Mouse (Mus musculus) heart, postnatal 0 days (tissue): ENCODE results near the gene Baz2a. TPM values are rescaled to one million over a fixed set of nuclear protein-coding genes. Genes with fewer than 3 reads are reported as not detected.

Experiments
- ATAC-seq: fragments of 200-750 bp; cut with Nextera tagmentation; 2 replicates; pipeline ENCODE4 v1.8.0; 2017; ENCODE audit warnings: low read depth, moderate number of reproducible peaks, moderate library complexity; ENCODE audit not compliant: insufficient read depth
- DNase-seq: peaks from one replicate; pipeline ENCODE4 v3.0.0-alpha.2; 2016; ENCODE audit warnings: low spot score
- H3K27ac ChIP-seq: fragments of 300-500 bp; sonication (generic); 2 replicates; pipeline ENCODE4 v1.5.1; 2014; ENCODE audit warnings: low read depth, mild to moderate bottlenecking
- H3K27me3 ChIP-seq: fragments of 300-500 bp; sonication (generic); 2 replicates; pipeline ENCODE4 v1.6.1; 2014; ENCODE audit warnings: low read length, mixed read lengths; ENCODE audit not compliant: control insufficient read depth, insufficient read depth
- H3K36me3 ChIP-seq: fragments of 300-500 bp; sonication (generic); replicated peaks from 2 replicates; pipeline ENCODE4 v1.6.1; 2014; ENCODE audit warnings: low read length, mixed read lengths; ENCODE audit not compliant: control insufficient read depth, insufficient read depth
- H3K4me1 ChIP-seq: fragments of 300-500 bp; sonication (generic); 2 replicates; pipeline ENCODE4 v1.6.1; 2014; ENCODE audit warnings: antibody characterized with exemption; ENCODE audit not compliant: control insufficient read depth, insufficient read depth
- H3K4me2 ChIP-seq: fragments of 300-500 bp; sonication (generic); 2 replicates; pipeline ENCODE4 v1.6.1; 2014; ENCODE audit warnings: low read depth, mild to moderate bottlenecking, low read length, moderate library complexity
- H3K4me3 ChIP-seq: fragments of 300-500 bp; sonication (generic); 2 replicates; pipeline ENCODE4 v1.5.1; 2014; ENCODE audit warnings: low read depth, low read length
- H3K9ac ChIP-seq: fragments of 300-500 bp; sonication (generic); replicated peaks from 2 replicates; pipeline ENCODE4 v1.6.1; 2014; ENCODE audit warnings: low read depth, low read length, mixed read lengths
- H3K9me3 ChIP-seq: fragments of 300-500 bp; sonication (generic); replicated peaks from 2 replicates; pipeline ENCODE4 v1.6.1; 2016; ENCODE audit warnings: low read length; ENCODE audit not compliant: control insufficient read depth
- CTCF ChIP-seq: IDR thresholded peaks from 2 replicates; pipeline ENCODE4 v1.5.1; 2016; ENCODE audit warnings: antibody characterized with exemption, control low read depth, low read depth
- EP300 ChIP-seq: IDR thresholded peaks from 2 replicates; pipeline ENCODE4 v1.6.1; 2016; ENCODE audit warnings: antibody characterized with exemption, low read depth
- WGBS: fragments of 180-500 bp; shearing (Covaris S2); extraction: QIAGEN DNeasy Blood & Tissue Kit; methylation state at CpG from one replicate; pipeline ENCODE4 v1.1.7; 2014; 5-methylcytosine and 5-hydroxymethylcytosine counted together
- polyA plus RNA-seq: library from polyadenylated mRNA; unstranded; fragments of >200 nt; fragmentation: Nextera tagmentation; extraction: Ambion mirVana; gene quantifications from 2 replicates; pipeline ENCODE4 v1.2.1, GENCODE M21; 2015
- total RNA-seq: library from RNA; depleted of rRNA; stranded (reverse); fragments of >200 nt; gene quantifications from 2 replicates; pipeline ENCODE4 v1.2.3, GENCODE M21; 2014; ENCODE audit warnings: low replicate concordance

Gene Baz2a
- total and polyA plus RNA-seq, 2 experiments from 2014 or later = 7.7 to 15.8 TPM

DNA sequence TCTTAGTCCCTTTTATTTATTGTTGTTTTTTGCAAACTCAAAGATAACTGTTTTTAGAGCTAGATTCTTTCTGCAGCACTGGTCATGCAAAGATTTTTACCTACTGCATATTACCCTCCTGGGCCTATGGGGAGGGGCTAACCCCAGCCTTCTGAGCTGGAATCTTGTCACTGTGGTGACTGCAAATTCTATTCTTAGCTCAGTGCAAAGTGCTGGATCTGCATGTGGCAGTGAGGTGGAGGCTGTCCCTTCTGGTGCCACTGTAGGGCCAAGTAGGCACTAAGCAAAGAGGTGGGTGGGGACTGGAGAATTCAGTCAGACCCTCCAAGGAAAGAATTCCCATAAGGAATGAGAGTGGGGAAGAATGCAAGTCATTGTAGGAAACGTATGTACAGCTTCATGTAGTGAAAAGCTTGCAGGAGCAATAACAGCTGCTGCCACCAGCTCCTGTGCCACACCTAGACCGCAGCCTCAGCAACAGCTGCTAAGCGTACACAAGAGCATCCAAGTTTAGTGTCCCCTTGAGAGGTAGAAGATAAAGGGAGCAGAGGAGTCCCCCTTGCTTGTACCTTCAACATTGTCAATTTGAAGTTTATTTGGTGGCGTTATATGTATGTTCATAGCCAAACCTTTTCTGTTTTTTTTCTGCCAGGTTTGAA lies 18.9 kb downstream of the Baz2a start:
- peaks cover 66% of the 10 kb centered on the region for H3K36me3 ChIP-seq
- H3K4me3 ChIP-seq = no peak overlapping the region
- H3K4me2 ChIP-seq = no peak overlapping the region
- 51% methylated on average over 4 of the region's 4 CpGs for WGBS
- DNase-seq (peak; percentile 69), ATAC-seq (peak; percentile 82)
- no peaks in the 10 kb centered on the region for H3K27me3 ChIP-seq
- no peaks in the 10 kb centered on the region for H3K9me3 ChIP-seq
- no peaks in the 10 kb centered on the region for H3K4me1 ChIP-seq
- H3K9ac ChIP-seq = no peak overlapping the region
- TF ChIP-seq EP300 = no peak
- no peak for TF ChIP-seq CTCF
- H3K27ac ChIP-seq = peak overlapping the region; percentile 58

DNA sequence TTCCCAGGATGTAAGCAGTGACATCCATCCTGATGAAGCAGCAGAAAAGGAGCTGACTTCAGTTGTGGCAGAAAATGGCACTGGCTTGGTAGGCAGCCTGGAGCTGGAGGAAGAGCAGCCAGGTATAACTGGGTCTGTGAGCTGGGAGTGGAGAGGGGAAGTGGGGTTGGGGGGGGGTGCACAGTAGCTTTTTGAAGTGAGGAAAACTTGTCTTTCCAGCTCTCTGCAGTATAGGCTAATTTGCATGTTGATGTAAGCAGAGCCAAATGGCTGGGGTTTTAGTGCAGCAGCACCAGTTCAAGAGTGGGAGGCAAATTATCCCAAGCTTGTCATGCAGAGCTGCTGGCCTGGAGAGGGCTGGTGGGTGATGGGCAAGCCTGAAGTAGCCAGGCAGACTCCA lies 19.9 kb downstream of the Baz2a start:
- Histone ChIP-seq H3K36me3 (peaks cover 76% of the 10 kb centered on the region), H3K4me2 (no peak overlapping the region), H3K27me3 (no peaks in the 10 kb centered on the region), H3K9ac (no peak overlapping the region), H3K4me3 (no peak overlapping the region), H3K9me3 (no peaks in the 10 kb centered on the region), H3K4me1 (no peaks in the 10 kb centered on the region), H3K27ac (no peak overlapping the region)
- no peak for ATAC-seq
- TF ChIP-seq EP300 (no peak), CTCF (no peak)
- DNase-seq = no peak

DNA sequence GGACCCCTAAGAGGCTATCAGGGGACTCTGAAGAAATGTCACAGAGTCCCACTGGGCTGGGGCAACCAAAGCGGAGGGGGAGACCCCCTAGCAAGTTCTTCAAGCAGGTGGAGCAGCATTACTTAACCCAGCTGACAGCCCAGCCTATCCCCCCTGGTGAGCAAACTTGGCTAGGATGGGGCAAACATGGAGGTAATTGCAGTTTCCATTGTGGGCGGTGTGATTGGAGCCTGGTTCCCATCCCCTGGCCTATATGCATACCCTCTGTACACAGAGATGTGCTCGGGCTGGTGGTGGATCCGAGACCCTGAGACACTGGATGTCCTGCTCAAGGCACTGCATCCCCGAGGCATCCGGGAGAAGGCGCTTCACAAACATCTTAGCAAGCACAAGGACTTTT lies 32.5 kb downstream of the Baz2a start:
- DNase-seq = no peak

DNA sequence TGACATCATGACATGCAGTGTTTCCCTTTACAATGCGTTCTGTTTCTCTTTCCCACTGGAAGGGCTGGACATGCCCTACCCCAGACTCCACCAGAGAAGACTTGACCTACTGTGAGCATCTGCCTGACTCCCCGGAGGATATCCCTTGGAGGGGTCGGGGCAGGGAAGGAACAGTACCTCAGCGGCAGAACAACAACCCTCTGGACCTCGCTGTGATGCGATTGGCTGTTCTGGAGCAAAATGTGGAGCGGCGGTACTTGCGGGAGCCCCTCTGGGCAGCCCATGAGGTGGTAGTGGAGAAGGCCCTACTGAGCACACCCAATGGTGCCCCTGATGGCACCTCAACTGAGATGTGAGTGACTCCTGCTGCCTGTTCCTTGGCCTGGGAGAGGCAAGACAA lies 33.5 kb downstream of the Baz2a start:
- H3K27ac ChIP-seq = no peak overlapping the region
- ATAC-seq = no peak
- TF ChIP-seq EP300 = no peak
- TF ChIP-seq CTCF = no peak
- no peak for DNase-seq
- no peak overlapping the region for H3K4me3 ChIP-seq
- no peak overlapping the region for H3K4me2 ChIP-seq
- no peaks in the 10 kb centered on the region for H3K9me3 ChIP-seq
- no peak overlapping the region for H3K9ac ChIP-seq
- WGBS = 88% methylated on average over 9 of the region's 9 CpGs
- no peaks in the 10 kb centered on the region for H3K4me1 ChIP-seq
- peaks cover 91% of the 10 kb centered on the region for H3K36me3 ChIP-seq
- H3K27me3 ChIP-seq = no peaks in the 10 kb centered on the region

More for the DNA sequence above, 32.5 kb downstream of the Baz2a start:
- Histone ChIP-seq H3K27ac (no peak overlapping the region), H3K4me2 (no peak overlapping the region), H3K4me1 (no peaks in the 10 kb centered on the region), H3K9ac (no peak overlapping the region), H3K27me3 (no peaks in the 10 kb centered on the region), H3K36me3 (peaks cover 93% of the 10 kb centered on the region), H3K4me3 (no peak overlapping the region), H3K9me3 (no peaks in the 10 kb centered on the region)
- 93% methylated on average over 7 of the region's 7 CpGs for WGBS
- no peak for ATAC-seq
- no peak for TF ChIP-seq EP300
- TF ChIP-seq CTCF = no peak

DNA sequence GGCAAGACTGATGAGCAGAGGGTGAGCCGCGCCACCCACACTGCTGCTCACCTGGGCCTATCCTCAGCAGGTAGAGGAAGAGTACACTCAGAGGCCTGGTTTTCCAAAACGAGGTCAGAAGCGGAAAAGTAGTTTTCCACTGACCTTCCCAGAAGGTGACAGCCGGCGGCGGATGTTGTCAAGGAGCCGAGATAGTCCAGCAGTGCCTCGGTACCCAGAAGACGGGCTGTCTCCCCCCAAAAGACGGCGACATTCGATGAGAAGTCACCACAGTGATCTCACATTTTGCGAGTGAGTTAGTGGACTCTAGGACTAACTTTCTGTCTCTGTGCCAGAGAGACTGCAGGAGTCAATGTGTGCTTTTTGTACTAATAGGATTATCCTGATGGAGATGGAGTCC lies 34.6 kb downstream of the Baz2a start:
- 81% methylated on average over 14 of the region's 14 CpGs for WGBS
- H3K4me3 ChIP-seq = no peak overlapping the region
- H3K9ac ChIP-seq = no peak overlapping the region
- no peak for TF ChIP-seq CTCF
- no peak for TF ChIP-seq EP300
- H3K4me1 ChIP-seq = no peaks in the 10 kb centered on the region
- DNase-seq (no peak), ATAC-seq (no peak)
- no peaks in the 10 kb centered on the region for H3K9me3 ChIP-seq
- H3K27ac ChIP-seq = no peak overlapping the region
- no peaks in the 10 kb centered on the region for H3K27me3 ChIP-seq
- peaks cover 90% of the 10 kb centered on the region for H3K36me3 ChIP-seq
- no peak overlapping the region for H3K4me2 ChIP-seq

DNA sequence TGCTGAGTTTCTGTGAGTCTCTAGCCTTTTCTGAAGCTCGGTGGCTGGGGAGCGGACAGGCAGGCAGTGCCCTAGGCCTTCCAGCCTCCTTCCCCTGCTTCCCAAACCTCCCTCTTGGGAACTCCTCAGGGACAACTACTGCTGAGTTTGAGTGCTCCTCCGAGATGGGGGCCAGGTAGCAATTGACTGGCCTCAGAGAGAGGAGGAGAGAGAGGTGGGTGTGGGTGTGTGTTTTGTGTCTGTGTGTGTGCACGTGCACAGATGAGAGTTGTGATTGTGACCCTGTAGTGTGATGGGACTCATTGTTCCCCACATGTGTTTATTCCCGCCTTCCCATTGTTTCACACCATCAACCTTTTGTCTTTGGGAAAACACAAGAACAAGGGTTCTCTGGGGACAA lies 36.1 kb downstream of the Baz2a start:
- Histone ChIP-seq H3K9me3 (no peaks in the 10 kb centered on the region), H3K9ac (no peak overlapping the region), H3K36me3 (peaks cover 90% of the 10 kb centered on the region), H3K27ac (no peak overlapping the region), H3K27me3 (no peaks in the 10 kb centered on the region), H3K4me2 (no peak overlapping the region), H3K4me1 (no peaks in the 10 kb centered on the region), H3K4me3 (no peak overlapping the region)
- ATAC-seq (no peak), DNase-seq (no peak)
- no peak for TF ChIP-seq CTCF
- TF ChIP-seq EP300 = no peak
- WGBS = 69% methylated on average over 5 of the region's 5 CpGs
